Mouse (Mus musculus): ENCODE data around the gene Samhd1.

The Samhd1 gene

DNA sequence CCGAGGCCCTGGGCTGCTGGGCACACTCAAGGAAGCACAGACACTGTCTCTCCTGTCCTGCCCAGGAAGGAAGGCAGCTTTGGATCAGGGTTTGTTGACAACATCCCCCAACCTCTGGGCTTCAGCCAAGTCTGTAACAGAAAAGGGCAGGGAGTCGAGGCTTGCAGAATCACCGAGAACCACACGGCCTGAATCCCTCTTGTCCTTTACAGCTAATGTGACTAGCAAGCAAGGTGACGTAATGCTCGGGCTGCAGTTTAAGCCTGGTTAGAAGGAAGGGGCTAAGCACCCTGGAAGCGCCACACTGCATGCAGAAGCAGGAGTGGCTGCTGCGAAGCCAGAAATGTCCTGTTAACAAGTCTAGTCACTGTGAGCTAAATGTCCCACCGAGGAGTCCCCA, 64.7 kb downstream of the Samhd1 start:
- DNase-seq, result peak; percentile 64 to 71

DNA sequence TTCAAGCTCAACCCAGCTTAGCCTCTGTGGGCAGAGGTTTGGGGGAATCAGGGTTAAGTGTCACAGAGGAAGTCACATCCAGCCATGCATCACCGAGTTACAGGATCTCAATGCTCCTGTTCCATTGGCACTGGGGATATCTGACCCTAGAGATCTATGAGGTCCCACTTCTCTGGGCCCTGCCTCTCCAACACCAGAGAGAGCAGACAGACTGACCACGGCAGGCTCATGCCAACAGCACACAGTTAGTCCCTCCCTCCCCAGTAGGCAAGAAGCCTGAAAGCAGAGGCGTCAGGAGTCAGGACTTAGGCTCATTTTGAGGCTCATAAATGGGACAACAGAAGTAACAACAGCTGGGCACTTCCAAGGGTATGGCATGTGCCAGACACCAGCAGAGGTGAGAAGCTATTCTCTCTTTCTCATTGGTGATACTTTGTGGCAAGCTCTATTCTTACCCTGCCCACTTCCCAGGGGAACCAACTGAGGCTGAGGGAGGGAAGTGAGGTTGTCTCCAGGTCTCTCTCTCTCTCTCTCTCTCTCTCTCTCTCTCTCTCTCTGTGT, 65.2 kb downstream of the Samhd1 start:
- DNase-seq, result no peak

DNA sequence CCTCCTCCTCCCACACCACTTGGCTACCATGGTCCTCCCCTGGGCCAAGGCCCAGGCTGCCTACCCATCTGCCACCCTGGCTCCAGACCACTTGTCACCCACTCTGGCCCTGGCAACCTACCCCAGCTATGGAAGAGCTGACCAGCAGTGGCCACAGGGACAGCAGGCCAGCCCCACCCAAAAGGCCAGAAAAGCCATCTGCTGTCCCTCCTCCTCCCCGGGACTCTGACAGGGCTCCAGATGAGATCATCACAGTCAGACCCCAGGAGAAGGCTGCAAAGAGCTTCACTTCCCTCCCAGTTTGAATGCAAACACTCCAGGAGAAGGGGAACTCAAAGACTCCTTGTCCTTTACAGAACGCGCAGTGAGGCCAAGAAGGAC, 65.7 kb downstream of the Samhd1 start:
- peak in 1 of 2 experiments; percentile 37 for DNase-seq

GRCm38 (mm10) chr2:157068701-157069354, 66.2 kb downstream of the Samhd1 start:
- DNase-seq, result peak in 1 of 2 experiments; percentile 37

- no peak for DNase-seq
Measured at GRCm38 (mm10) chr2:157066731-157067430, 68.2 kb downstream of the Samhd1 start.

DNA sequence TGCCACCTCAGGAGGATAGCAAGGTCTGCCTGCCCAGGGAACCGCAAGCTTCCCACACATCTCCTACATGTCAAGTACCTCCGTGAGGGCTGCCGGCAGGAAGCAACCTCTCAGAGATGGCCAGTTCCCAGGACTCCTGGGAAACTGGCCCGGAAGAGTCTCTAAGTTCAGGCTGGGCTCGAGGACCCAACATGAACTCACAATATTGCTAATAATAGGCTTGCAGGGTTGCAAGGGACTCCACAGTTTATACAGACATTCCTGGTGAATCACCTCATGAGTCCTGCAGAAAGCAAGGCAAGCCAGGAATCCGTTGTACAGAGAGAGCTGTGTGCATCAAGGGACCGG, 69.2 kb downstream of the Samhd1 start:
- DNase-seq, result peak in 1 of 2 experiments; percentile 43

GRCm38 (mm10) chr2:157064978-157065878, 69.8 kb downstream of the Samhd1 start:
- DNase-seq, result peak; percentile 55 to 74

GRCm38 (mm10) chr2:157064136-157064535, 70.9 kb downstream of the Samhd1 start:
- DNase-seq, result no peak

DNA sequence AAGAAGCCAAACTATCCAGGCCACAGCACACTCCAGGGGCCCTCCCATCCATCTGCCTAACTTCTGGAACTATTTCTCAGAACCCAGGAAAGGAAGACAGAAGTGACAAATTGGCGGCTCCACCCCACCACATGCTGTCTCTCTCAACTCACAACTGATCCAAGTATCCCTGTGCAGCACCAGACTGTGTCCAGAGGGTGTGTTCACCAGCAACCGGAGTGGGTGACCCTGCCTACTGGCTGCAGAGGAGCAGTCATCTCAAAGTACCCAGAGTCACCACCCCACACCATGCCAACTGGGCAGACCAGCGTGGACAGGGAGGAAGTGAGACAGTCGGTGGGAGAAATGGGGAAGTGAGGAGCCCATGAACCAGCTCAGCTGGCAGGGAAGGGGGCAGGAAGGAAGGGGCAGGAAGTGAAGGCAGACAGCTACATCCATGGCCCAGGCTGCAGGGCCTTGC, 71.8 kb downstream of the Samhd1 start:
- DNase-seq, result no peak

- no peak for DNase-seq
Measured at GRCm38 (mm10) chr2:157060557-157061305, 74.3 kb downstream of the Samhd1 start.

GRCm38 (mm10) chr2:157060037-157060436, 75.0 kb downstream of the Samhd1 start:
- DNase-seq, result no peak

DNA sequence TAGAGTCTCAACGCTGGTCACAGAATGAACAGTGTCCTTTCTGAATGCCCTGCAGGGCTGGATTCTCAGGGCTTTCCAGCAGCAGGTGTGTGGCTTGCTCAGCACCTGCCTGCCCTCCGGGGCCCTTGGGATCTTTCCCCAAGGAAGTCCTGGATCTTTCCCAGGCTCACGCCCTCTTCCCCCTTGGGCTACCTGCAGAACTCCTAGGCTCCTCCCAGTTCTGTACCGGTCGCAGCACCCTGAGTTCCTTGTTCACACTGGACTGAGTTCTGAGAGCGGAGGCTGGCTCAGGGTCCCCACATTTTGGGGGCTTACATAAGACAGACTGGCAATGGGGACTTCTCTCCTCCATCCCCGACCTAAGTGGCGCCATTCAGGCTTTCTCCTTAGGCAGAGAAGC, 75.9 kb downstream of the Samhd1 start:
- DNase-seq, result peak in 1 of 2 experiments; percentile 41

- peak; percentile 82 to 88 for DNase-seq
Measured at GRCm38 (mm10) chr2:157058342-157058998, 76.6 kb downstream of the Samhd1 start.

DNA sequence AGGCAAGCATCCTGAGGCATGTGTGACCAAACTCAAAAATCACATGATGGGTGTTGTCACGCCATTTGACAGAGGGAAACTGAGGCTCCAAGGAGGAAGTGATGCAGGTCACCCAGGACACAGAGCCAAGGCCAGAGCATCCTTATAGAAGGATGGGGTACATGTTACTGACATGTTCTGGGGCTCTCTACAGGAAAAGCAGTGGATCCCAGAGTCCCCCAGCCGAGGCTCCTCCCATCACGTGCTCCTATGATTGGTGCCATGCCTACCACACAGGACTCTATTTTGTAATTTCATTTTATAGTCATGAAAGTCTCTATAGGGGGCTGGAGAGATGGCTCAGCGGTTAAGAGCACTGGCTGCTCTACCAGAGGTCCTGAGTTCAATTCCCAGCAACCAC, 77.3 kb downstream of the Samhd1 start:
- no peak for DNase-seq

DNA sequence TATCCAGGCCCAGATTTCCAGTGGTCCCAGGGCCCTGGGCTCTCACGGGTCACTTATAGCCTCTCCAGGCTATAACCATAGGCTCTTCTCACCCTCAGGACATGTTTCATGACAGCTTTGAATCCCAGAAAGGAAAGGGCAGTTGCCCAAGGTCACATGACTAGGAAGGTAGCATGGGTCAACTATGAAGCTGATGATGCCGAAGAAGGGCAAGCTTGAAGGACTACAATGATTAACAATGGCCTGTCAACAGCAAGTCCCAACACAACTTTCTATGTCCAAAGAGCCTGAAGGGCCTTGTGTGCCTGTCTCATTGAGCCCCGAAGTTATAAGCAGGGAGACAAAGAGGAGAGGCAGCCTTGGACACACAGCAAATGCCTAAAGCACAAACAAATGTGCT, 77.9 kb downstream of the Samhd1 start:
- DNase-seq, result no peak

GRCm38 (mm10) chr2:157055721-157056120, 79.3 kb downstream of the Samhd1 start:
- DNase-seq, result no peak

GRCm38 (mm10) chr2:157054816-157055215, 80.2 kb downstream of the Samhd1 start:
- no peak for DNase-seq

DNA sequence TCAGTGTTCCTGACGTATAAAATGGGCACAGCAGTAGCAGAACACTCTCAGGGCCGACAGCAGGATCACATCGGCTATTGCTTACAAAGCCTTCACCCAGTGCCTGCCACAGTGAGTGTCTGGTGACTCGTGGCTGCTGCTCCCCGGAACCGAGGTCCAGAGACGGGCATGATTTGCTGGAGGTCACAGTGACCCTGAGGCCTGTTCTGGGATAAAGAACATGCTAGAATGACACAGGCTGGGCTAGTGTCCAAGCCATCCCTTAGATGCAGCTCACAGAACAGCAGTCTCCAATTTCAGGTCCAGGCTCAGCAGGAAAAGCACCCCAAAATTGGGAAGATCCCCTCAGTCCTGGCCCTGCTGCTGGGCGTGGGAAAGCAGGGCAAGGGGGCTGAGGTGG, 80.8 kb downstream of the Samhd1 start:
- DNase-seq, result peak in 1 of 2 experiments; percentile 38

DNA sequence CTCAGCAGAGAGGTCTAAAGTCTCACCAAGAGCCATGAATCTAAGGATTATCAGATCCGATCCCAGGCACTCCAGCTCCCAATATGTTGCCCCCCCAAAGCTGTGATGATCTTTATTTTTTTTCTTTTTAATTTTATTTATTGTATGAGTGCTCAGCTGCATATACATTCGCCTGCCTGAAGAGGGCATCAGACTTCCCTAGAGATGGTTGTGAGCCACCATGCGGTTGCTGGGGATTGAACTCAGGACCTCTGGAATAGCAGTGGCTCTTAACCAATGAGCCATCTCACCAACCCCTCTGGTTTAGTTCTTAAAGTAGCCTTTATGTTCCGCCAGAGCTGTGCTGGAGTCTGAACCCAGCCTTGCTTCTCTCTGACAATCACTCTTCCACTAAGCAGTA, 81.3 kb downstream of the Samhd1 start:
- DNase-seq, result no peak

- DNase-seq, result no peak
Measured at GRCm38 (mm10) chr2:157053124-157053523, 81.9 kb downstream of the Samhd1 start.

GRCm38 (mm10) chr2:157052448-157052847, 82.6 kb downstream of the Samhd1 start:
- DNase-seq, result peak; percentile 29 to 51

- DNase-seq, result no peak
Measured at GRCm38 (mm10) chr2:157049831-157050243, 85.2 kb downstream of the Samhd1 start.

All from kidney, postnatal 4 days (tissue).